Mouse (Mus musculus) bone marrow macrophage, adult 2 months (primary cell): ENCODE data around the gene 5830411N06Rik.

Experiments
- CTCF ChIP-seq: IDR thresholded peaks from 2 replicates; pipeline ENCODE4 v1.5.1; 2012; ENCODE audit warnings: low read depth, mild to moderate bottlenecking, low read length, moderate library complexity
- POLR2A ChIP-seq: IDR thresholded peaks from 2 replicates; pipeline ENCODE4 v1.6.1; 2012; ENCODE audit warnings: mild to moderate bottlenecking, low read depth, low read length, borderline replicate concordance

DNA sequence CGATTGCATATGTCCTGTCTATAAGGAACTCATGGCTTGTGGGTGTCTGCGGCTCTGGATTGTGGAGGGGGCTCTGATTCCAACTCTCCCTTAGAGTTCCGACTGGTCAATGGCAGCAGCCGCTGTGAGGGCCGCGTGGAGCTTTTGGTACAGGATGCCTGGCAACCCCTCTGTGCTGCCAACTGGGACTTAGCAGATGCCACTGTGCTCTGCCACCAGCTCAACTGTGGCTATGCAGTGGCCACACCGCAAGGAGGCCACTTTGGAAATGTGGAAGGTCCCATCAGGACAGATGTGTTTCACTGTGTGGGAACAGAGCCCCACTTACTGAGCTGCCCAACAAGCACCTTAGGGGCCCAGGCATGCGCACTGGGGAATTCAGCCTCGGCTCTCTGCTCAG is 48.7 kb downstream of the 5830411N06Rik start:
- TF ChIP-seq CTCF (no peak), POLR2A (no peak)
